Mouse (Mus musculus) kidney, embryonic 15.5 days (tissue): ENCODE data around the gene Ccdc81. TPM values are rescaled to one million over a fixed set of nuclear protein-coding genes. Genes with fewer than 3 reads are reported as not detected.

Source experiments
- ATAC-seq: fragments of 200-750 bp; cut with Nextera tagmentation; replicated peaks from 2 replicates; pipeline ENCODE4 v1.8.0; 2017; ENCODE audit warnings: moderate TSS enrichment; ENCODE audit not compliant: low FRiP score
- H3K27ac ChIP-seq: fragments of 300-500 bp; sonication (generic); 2 replicates; pipeline ENCODE4 v1.5.1; 2015; ENCODE audit warnings: mild to moderate bottlenecking, inconsistent platforms
- H3K27me3 ChIP-seq: fragments of 300-500 bp; sonication (generic); 2 replicates; pipeline ENCODE4 v1.6.1; 2015; ENCODE audit warnings: inconsistent platforms
- H3K36me3 ChIP-seq: fragments of 300-500 bp; sonication (generic); 2 replicates; pipeline ENCODE4 v1.6.1; 2015; ENCODE audit warnings: inconsistent platforms
- H3K4me1 ChIP-seq: fragments of 300-500 bp; sonication (generic); 2 replicates; pipeline ENCODE4 v1.6.1; 2015; ENCODE audit warnings: inconsistent platforms
- H3K4me2 ChIP-seq: fragments of 300-500 bp; sonication (generic); 2 replicates; pipeline ENCODE4 v1.6.1; 2015; ENCODE audit warnings: moderate library complexity, mild to moderate bottlenecking, inconsistent platforms
- H3K4me3 ChIP-seq: fragments of 300-500 bp; sonication (generic); replicated peaks from 2 replicates; pipeline ENCODE4 v1.5.1; 2015; ENCODE audit warnings: mild to moderate bottlenecking, inconsistent platforms
- H3K9ac ChIP-seq: fragments of 300-500 bp; sonication (generic); 2 replicates; pipeline ENCODE4 v1.6.1; 2015; ENCODE audit warnings: mild to moderate bottlenecking, inconsistent platforms
- H3K9me3 ChIP-seq: fragments of 300-500 bp; sonication (generic); replicated peaks from 2 replicates; pipeline ENCODE4 v1.6.1; 2016; ENCODE audit warnings: inconsistent platforms
- WGBS: fragments of 180-500 bp; shearing (Covaris S2); methylation state at CpG from one replicate; pipeline ENCODE4 v1.1.7; 2015; ENCODE audit warnings: mixed read lengths; 5-methylcytosine and 5-hydroxymethylcytosine counted together
- polyA plus RNA-seq: library from polyadenylated mRNA; unstranded; fragments of >200 nt; fragmentation: Nextera tagmentation; extraction: Ambion mirVana; gene quantifications from 2 replicates; pipeline ENCODE4 v1.2.1, GENCODE M21; 2015

Gene Ccdc81
- polyA plus RNA-seq, 1 experiment from 2014 or later = 0.08 TPM

GRCm38 (mm10) chr7:89909711-89910110 lies 6.3 kb upstream of the Ccdc81 start:
- H3K4me3 ChIP-seq = no peak overlapping the region
- H3K4me1 ChIP-seq = 0 out of 2 replicates have a peak, but pooled peaks cover 3% of the 10 kb centered on the region
- no peak overlapping the region for H3K9ac ChIP-seq
- WGBS = 68% methylated on average over 4 of the region's 4 CpGs
- no peak for ATAC-seq
- no peaks in the 10 kb centered on the region for H3K27me3 ChIP-seq
- no peaks in the 10 kb centered on the region for H3K9me3 ChIP-seq
- H3K36me3 ChIP-seq = no peaks in the 10 kb centered on the region
- H3K27ac ChIP-seq = no peak overlapping the region
- H3K4me2 ChIP-seq = no peak overlapping the region

- no peak; the same call in 1 of the 2 replicates for ATAC-seq
- H3K4me2 ChIP-seq = no peak overlapping the region
- WGBS = 52% methylated on average over 20 of the region's 20 CpGs
- no peak overlapping the region for H3K27ac ChIP-seq
- 0 out of 2 replicates have a peak, but pooled peaks cover 3% of the 10 kb centered on the region for H3K4me1 ChIP-seq
- H3K9me3 ChIP-seq = no peaks in the 10 kb centered on the region
- H3K4me3 ChIP-seq = no peak overlapping the region
- no peak overlapping the region for H3K9ac ChIP-seq
- H3K36me3 ChIP-seq = no peaks in the 10 kb centered on the region
- no peaks in the 10 kb centered on the region for H3K27me3 ChIP-seq
Observed at GRCm38 (mm10) chr7:89908899-89909621, 5.6 kb upstream of the Ccdc81 start.

- Histone ChIP-seq H3K4me3 (no peak overlapping the region), H3K4me1 (peaks cover 9% of the 10 kb centered on the region; the same call in 1 of the 2 replicates), H3K36me3 (no peaks in the 10 kb centered on the region), H3K27me3 (no peaks in the 10 kb centered on the region), H3K27ac (no peak overlapping the region), H3K9me3 (no peaks in the 10 kb centered on the region), H3K4me2 (no peak overlapping the region), H3K9ac (no peak overlapping the region)
- ATAC-seq = no peak
- 51% methylated on average over 7 of the region's 7 CpGs for WGBS
Observed at GRCm38 (mm10) chr7:89908421-89908820, 5.0 kb upstream of the Ccdc81 start.

GRCm38 (mm10) chr7:89907950-89908349 lies 4.5 kb upstream of the Ccdc81 start:
- Histone ChIP-seq H3K4me1 (peaks cover 12% of the 10 kb centered on the region; the same call in 1 of the 2 replicates), H3K27ac (no peak overlapping the region), H3K9me3 (no peaks in the 10 kb centered on the region), H3K36me3 (no peaks in the 10 kb centered on the region), H3K4me3 (no peak overlapping the region), H3K4me2 (no peak overlapping the region), H3K9ac (no peak overlapping the region), H3K27me3 (no peaks in the 10 kb centered on the region)
- no peak for ATAC-seq
- WGBS = 23% methylated on average over 8 of the region's 8 CpGs

GRCm38 (mm10) chr7:89903007-89903406 lies 422 bp downstream of the Ccdc81 start:
- WGBS = 78% methylated on average over 8 of the region's 8 CpGs
- H3K27me3 ChIP-seq = no peaks in the 10 kb centered on the region
- no peaks in the 10 kb centered on the region for H3K36me3 ChIP-seq
- 0 out of 2 replicates have a peak, but pooled peaks have one; percentile 40 for ATAC-seq
- H3K4me3 ChIP-seq = peak overlapping the region; percentile 19; the same call in 1 of the 2 replicates
- H3K9ac ChIP-seq = 0 out of 2 replicates have a peak overlapping the region, but pooled peaks have one; percentile 23
- H3K27ac ChIP-seq = no peak overlapping the region
- peaks cover 9% of the 10 kb centered on the region; the same call in 1 of the 2 replicates for H3K4me1 ChIP-seq
- peak overlapping the region; percentile 51 for H3K4me2 ChIP-seq
- no peaks in the 10 kb centered on the region for H3K9me3 ChIP-seq

- no peak for ATAC-seq
- H3K9ac ChIP-seq = no peak overlapping the region
- no peaks in the 10 kb centered on the region for H3K9me3 ChIP-seq
- H3K4me1 ChIP-seq = no peaks in the 10 kb centered on the region
- WGBS = 40% methylated on average over 4 of the region's 4 CpGs
- H3K27me3 ChIP-seq = no peaks in the 10 kb centered on the region
- no peak overlapping the region for H3K4me2 ChIP-seq
- no peak overlapping the region for H3K4me3 ChIP-seq
- H3K27ac ChIP-seq = no peak overlapping the region
- H3K36me3 ChIP-seq = no peaks in the 10 kb centered on the region
Observed at GRCm38 (mm10) chr7:89891856-89892255, 11.6 kb downstream of the Ccdc81 start.

GRCm38 (mm10) chr7:89891412-89891811 lies 12.0 kb downstream of the Ccdc81 start:
- Histone ChIP-seq H3K4me1 (no peaks in the 10 kb centered on the region), H3K4me2 (no peak overlapping the region), H3K36me3 (no peaks in the 10 kb centered on the region), H3K9me3 (no peaks in the 10 kb centered on the region), H3K27me3 (no peaks in the 10 kb centered on the region), H3K27ac (no peak overlapping the region), H3K4me3 (no peak overlapping the region), H3K9ac (no peak overlapping the region)
- WGBS = 63% methylated on average over 5 of the region's 5 CpGs
- ATAC-seq = no peak

- Histone ChIP-seq H3K27me3 (no peaks in the 10 kb centered on the region), H3K9me3 (no peaks in the 10 kb centered on the region), H3K27ac (no peak overlapping the region), H3K4me2 (no peak overlapping the region), H3K9ac (no peak overlapping the region), H3K36me3 (no peaks in the 10 kb centered on the region), H3K4me3 (no peak overlapping the region), H3K4me1 (no peaks in the 10 kb centered on the region)
- no peak for ATAC-seq
- 48% methylated on average over 3 of the region's 3 CpGs for WGBS
Observed at GRCm38 (mm10) chr7:89884551-89884950, 18.9 kb downstream of the Ccdc81 start.

- H3K27ac ChIP-seq = no peak overlapping the region
- no peak overlapping the region for H3K9ac ChIP-seq
- no peak for ATAC-seq
- no peak overlapping the region for H3K4me2 ChIP-seq
- 59% methylated on average over 1 of the region's 1 CpGs for WGBS
- no peaks in the 10 kb centered on the region for H3K27me3 ChIP-seq
- H3K4me3 ChIP-seq = no peak overlapping the region
- H3K4me1 ChIP-seq = no peaks in the 10 kb centered on the region
- no peaks in the 10 kb centered on the region for H3K9me3 ChIP-seq
- no peaks in the 10 kb centered on the region for H3K36me3 ChIP-seq
Observed at GRCm38 (mm10) chr7:89879686-89880085, 23.7 kb downstream of the Ccdc81 start.

- H3K27ac ChIP-seq = no peak overlapping the region
- no peak for ATAC-seq
- WGBS = 69% methylated on average over 5 of the region's 5 CpGs
- H3K36me3 ChIP-seq = no peaks in the 10 kb centered on the region
- no peak overlapping the region for H3K4me2 ChIP-seq
- H3K27me3 ChIP-seq = no peaks in the 10 kb centered on the region
- no peak overlapping the region for H3K9ac ChIP-seq
- H3K9me3 ChIP-seq = no peaks in the 10 kb centered on the region
- H3K4me1 ChIP-seq = no peaks in the 10 kb centered on the region
- H3K4me3 ChIP-seq = no peak overlapping the region
Observed at GRCm38 (mm10) chr7:89867221-89867620, 36.2 kb downstream of the Ccdc81 start.

GRCm38 (mm10) chr7:89864769-89865168 lies 38.7 kb downstream of the Ccdc81 start:
- 91% methylated on average over 1 of the region's 1 CpGs for WGBS
- Histone ChIP-seq H3K9ac (no peak overlapping the region), H3K27ac (no peak overlapping the region), H3K9me3 (no peaks in the 10 kb centered on the region), H3K4me3 (no peak overlapping the region), H3K27me3 (no peaks in the 10 kb centered on the region), H3K36me3 (no peaks in the 10 kb centered on the region), H3K4me2 (no peak overlapping the region), H3K4me1 (no peaks in the 10 kb centered on the region)
- no peak for ATAC-seq

GRCm38 (mm10) chr7:89856440-89857217 lies 46.8 kb downstream of the Ccdc81 start:
- Histone ChIP-seq H3K9ac (no peak overlapping the region), H3K4me3 (no peak overlapping the region), H3K9me3 (no peaks in the 10 kb centered on the region), H3K4me1 (no peaks in the 10 kb centered on the region), H3K36me3 (no peaks in the 10 kb centered on the region), H3K4me2 (no peak overlapping the region), H3K27ac (no peak overlapping the region), H3K27me3 (no peaks in the 10 kb centered on the region)
- 56% methylated on average over 17 of the region's 17 CpGs for WGBS
- ATAC-seq = peak; percentile 62
